Mouse (Mus musculus) megakaryocyte progenitor cell, adult 5-6 weeks (primary cell): ENCODE measurements around the gene Gm3625. TPM values are rescaled to one million over a fixed set of nuclear protein-coding genes. Genes with fewer than 3 reads are reported as not detected.

Source experiments
- ATAC-seq: replicated peaks from 2 replicates; pipeline ENCODE4 v1.8.0; 2016; ENCODE audit warnings: mild to moderate bottlenecking, moderate TSS enrichment, inconsistent platforms; ENCODE audit not compliant: poor library complexity
- total RNA-seq, 2 experiments: library from RNA; stranded (forward) in 1 of 2; stranded (reverse) in 1 of 2; fragments of 157-497, 149-512 nt in 1 of 2; fragments of 200-1000 nt in 1 of 2; gene quantifications; 2 replicates each; pipeline versions ENCODE4 v1.2.3 to v1.2.4; 2015 to 2017

Gm3625 gene
- not detected in 2 replicates for total RNA-seq (2015)
- total RNA-seq (2017): not detected in 2 replicates

DNA sequence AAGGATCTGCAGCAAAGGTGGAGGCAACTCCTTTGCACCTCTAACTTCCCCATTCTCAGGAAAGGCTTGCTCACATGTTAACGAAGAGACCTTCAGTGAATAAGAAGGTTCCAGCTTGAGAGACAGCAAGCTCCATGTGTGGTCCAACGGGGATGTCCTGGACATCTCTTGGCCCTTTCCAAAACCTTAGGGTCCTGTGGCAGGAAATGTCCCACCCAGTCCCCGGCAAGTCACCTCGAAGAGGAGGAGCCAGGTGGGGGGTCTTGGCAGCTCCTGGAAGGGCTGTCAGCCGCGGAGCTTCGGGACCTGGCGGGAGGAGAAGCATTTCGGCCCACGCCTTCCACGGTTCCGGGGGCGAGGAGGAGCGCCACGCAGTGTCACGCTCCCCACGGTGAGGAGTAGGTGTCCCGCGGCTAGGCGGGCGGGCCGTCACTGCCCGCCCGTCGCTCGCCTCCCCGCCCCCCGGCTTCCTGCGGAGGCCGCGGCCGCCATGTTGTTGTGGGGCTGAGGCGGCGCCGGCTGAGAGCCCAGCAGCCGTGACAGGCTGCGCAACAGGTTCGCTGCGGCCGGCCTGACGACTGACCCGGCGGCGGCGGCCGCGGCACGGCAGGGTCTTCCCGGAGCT, at the start of gene Gm3625, which contains the start of gene Itsn2:
TSS of gene Gm3625 (minus strand) at position 387 of the 625 bp plus-strand sequence.
TSS of gene Itsn2 (plus strand) at position 98 of the 625 bp plus-strand sequence.
- peak; percentile 62 for ATAC-seq

DNA sequence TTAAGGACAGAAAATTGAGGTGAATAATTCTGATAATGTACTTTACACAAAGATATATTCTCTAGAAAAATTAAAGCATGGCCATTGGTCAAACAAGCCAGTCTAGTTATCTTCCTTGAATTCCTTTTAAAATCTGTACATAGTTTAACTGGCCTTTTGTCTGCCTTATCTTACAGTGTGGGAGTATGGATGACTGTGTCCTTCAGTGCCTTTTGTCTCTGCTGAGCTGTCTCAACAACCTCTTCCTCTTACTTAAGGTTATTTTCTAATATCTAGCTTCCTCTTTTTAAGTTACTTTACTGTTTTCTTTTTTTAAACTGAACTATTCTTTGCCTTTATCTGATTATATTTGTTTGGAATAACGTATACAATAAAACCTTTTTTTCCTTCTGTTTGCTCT, 48.0 kb upstream of the Gm3625 start:
- ATAC-seq: peak; percentile 77

DNA sequence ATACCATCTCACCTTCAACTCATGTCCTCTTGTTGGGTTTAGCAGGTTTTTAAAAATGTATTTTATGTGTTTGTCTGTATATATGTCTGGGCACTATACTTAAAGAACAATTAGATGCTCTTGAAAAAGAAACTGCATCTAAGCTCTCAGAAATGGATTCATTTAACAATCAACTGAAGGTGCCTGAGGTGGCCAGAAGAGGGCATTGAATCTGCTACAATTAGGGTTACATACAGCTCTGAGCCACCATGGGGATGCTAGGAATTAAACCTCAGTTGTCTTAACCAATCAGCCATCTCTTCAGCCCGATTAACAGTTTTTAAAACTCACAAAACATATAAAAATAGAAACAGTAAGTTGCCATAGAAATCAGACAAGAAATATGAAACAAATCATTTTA, 45.7 kb upstream of the Gm3625 start:
- ATAC-seq: peak; percentile 58

DNA sequence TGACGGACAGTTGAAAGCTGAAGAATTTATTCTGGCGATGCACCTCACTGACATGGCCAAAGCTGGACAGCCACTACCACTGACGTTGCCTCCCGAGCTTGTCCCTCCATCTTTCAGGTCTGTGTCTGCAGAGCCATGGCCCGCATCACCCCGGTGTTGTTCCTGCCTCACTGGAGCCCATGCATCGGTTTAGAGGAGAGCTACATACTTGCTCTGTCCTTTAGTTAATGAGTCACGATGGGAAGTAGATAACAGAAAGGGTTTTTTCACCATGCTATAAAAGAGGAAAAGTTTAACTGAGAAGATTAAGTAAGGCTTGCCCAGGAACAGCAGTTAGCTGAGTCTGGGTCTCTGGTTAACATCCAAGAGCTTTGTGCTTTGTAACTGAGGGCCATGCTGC, 40.2 kb upstream of the Gm3625 start:
- no peak for ATAC-seq

DNA sequence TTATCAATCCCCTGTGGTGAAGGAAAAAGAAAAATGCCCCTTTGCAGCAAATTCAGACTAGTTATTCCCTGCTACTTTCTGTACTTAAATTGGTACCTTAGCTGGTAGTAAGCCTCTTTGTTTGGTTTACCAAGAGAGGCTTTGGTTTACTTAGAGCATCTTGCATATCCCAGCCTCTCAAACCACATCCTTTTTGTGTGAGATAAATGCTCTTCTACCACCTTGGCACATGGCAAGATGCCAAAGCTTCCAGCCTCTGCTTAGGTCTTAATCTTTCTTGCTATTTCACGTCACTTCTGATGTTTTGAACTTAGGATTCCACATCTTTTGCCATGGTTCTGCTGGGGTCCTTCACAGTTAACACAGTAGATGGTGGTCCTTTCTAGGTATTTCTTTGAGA, 31.5 kb upstream of the Gm3625 start:
- ATAC-seq: 0 out of 2 replicates have a peak, but pooled peaks have one; percentile 31

DNA sequence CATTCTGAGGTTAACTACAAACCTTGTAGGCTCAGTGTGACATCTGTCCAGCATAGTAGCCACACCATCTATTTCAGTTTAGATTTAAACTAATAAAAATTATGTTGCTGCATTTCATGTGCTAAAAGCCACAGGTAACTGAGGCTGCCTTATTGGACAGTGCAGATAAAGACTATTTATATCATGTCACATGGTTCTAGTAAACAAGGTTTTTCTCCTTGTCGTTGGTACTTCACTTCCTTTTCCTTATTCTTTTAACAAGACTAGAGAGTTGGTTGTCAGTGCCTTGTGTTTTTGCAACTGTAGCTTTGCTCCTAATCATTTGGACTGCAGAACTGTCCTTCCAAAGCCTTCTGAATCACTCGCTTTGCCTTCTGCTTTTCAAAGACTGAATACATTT, 22.0 kb upstream of the Gm3625 start:
- ATAC-seq: no peak

DNA sequence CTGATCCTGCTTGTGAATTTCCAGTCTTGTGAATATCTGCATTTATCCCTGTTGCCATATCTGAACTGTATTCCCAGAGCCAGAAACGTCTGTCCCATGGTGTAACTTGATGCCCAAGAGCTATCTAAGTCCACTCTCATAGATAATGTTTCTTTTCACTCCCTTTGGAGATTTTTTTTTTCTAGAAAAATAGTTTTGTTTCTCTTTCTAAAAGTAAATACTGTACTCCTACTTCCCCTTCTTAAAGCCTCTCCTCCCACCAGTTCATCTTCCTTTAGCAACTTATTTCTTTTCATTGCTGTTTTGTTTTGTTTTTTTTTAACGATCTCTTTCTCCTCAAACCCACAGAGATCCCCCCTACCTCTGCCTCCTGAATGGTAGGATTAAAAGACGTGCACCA, 13.9 kb upstream of the Gm3625 start:
- 0 out of 2 replicates have a peak, but pooled peaks have one; percentile 20 for ATAC-seq

DNA sequence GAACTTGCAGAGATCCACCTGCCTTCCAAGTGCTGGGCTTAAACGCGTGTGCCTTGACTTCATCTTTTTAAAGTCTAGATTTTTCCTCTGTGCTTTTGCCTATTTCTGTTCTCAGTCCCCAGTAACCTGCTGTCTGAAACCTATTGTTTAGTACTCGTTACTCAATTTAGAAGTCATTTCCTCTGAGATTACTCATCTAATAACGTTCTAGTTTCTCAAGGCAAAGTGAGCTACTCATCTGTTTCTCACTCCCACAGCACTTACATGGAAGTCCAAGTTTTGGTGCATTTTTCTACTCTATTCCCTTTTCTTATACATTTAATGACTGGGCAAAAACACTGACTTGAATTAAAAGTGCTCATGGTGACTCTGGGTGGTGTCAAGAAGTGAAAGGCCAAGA, 7.0 kb upstream of the Gm3625 start:
- ATAC-seq: no peak

DNA sequence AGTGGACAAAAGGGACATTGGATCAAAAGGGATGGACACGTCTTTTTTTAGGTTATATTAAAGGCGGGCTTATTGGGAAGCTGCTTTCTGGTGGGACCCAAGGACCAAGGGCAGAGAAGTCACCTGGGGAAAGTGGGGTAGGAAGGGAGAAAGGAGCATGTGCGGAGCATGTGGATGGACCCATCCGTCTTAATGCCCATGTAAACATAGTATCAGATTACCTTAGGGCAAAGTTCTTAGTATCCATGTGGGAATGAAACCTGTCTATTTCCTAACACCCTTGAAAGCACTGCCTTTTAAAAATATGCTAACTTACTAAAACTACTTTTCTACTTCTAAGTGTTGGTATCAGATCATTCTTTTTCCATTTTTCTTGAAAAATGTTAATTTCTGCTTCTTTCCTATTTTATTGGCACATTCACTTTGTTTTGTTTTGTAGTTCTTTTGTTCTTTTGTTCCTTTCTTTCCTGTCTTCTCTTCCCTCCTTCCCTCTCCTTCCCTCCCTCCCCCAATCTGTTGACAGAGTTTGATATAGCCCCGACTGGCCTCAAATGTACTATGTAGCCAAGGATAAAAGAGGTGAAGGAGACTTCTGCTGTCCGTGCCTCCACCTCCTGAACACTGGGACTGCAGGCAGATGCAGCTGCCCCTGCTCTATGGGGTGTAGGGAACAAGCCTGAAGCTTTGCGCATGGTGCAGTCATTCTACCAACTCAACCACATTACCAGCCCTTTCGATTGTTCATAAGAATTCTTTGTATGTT, 6.1 kb upstream of the Gm3625 start:
- ATAC-seq: no peak

DNA sequence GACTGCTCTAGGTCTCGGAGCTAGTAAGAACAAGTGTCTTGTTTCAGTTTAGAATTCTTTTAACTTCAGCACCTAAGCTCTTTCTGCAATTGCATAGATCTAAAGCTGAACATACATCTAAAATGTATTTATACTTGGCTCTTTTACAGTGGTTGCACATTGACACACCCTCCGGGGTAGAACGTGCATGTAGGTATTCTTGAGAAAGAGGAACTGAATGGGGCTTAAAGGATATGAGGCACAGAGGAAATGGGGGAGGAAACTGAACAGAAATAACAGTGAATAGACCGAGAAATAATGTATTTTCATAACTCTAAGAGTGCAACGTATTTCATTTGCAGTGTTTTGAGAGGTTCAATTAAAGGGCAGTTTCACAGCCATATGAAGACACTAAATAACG, 2.3 kb upstream of the Gm3625 start:
- ATAC-seq: peak; percentile 63

DNA sequence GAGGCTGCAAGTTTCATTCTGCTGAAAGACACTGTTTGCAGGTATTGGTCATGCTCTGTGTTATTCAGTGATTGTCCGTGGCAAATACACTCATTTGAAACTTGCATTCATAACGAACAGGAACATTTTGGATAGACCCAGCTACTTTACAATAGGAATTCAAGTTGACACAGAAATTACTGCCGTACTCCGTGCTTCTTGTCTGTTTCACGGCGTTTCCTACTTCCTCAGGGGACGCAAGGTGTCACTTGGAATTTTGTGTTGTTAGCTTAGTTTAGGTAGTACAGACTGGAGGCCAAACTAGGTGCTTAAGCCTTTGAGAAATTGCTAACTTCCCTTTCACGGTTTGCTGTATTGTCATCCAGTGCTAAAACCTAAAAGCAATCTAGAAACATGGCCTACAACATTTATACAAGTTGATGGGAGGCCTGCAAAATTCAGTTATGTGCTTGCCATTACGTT, 1.2 kb upstream of the Gm3625 start:
- ATAC-seq: no peak

DNA sequence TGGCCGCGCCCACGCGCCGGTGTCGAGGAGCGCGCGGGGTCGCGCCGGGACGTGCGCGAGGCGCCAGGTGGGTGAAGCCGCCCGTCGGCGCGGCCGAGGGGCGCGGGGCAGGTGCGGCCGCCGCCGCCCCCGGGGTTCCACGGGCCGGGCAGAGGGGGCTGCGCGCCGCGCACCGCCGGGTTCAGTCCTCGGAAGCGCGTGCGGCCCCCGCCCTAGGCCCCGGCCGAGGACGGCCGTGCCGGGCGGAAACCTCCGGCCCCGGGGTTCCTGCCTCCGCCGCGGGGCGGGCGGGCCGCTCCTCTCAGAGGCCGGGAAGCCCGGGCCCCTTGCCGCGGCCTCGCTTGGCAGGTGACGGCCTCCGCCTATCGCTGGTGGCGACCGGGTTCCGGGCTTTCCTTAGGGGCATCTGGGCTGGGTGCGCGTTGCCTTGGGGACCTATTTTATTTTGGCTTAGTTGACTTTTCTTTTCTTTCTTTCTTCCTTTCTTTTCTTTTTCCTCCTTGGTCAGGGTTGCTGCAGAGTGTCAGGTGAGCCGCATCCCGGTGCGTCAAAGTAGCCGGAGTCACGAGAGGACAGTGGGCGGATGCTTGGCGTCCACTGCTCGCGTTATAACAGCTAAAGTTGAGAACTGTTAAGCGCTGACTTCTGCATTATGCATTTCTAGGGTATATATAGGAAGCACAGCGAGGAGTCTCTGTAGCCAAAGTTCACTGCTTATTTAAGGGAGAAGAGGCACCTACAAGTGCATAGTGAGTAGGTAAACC, 621 bp upstream of the Gm3625 start:
- peak; percentile 35 for ATAC-seq

DNA sequence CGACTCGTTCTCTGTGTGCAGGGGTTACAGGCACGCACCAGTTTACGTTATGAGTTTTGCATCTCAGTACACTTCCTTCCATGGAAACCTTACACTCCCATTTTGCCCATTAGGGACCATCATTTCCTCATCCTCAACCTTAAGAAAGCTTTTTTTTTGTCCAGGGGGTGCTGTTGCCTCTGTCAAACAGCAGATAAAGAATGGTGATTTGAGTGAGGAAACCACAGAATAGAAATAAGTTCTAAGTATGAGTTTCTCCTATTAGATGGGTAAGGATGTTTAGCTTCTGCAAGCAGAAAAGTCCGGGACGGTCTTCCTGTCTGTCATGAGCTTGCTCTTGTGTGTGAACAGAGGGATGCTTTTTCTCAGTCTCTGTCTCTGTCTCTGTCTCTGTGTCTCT, 702 bp downstream of the Gm3625 start:
- peak; percentile 29 for ATAC-seq

DNA sequence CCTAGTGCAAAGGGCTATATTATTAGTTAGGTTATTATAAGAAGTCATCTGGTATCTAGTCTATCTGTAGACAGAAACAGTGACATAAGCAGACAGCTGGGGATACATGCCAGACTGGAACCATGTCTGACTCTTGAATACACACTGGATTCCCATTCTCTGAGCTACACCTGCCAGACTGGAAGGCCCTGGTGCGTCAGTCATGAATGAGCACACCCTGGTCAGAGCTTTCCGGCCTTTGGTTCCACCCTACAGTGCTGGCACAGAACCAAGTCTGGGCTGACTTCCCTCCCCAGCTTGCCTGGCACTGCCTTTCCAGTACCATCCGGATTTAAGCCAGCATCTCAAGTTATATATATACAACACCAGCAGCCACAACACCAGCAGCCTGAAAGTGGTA, 4.1 kb downstream of the Gm3625 start:
- no peak for ATAC-seq

DNA sequence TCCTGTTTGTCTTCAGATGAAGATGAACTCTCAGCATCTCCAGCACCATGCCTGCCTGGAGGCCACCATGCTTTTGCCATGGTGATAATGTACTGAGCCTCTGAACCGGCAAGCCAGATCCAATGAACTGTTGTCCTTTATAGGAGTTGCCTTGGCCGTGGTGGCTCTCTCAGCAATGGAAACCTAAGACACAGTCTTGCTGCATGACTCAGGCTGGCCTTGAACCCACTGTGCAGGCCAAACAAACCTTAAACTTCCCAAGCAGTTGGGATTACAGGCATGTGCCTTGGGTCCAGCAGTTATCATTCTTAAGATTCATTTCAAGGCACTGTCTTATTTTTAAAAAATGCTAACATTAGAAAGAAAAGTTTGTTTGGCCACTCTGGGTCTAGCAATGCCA, 4.9 kb downstream of the Gm3625 start:
- ATAC-seq: no peak

DNA sequence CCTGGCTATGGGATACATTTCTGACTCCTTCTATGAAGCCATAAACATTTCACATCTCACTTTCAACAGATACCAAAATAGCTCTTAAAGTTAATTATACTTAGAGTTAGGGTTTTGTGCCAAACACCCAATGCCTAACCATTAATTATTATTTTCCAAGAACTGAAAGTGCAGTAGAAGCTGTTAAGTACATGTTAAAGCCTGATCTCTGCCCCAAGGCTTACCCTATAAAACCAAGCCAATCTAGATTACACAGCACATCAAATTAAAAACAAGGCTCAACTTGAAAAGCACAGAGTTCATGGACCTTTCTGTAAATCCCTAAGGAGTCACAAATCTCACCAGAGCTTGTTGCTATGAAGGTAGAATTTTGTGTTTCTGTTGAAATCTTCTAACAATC, 10.4 kb downstream of the Gm3625 start:
- no peak for ATAC-seq

DNA sequence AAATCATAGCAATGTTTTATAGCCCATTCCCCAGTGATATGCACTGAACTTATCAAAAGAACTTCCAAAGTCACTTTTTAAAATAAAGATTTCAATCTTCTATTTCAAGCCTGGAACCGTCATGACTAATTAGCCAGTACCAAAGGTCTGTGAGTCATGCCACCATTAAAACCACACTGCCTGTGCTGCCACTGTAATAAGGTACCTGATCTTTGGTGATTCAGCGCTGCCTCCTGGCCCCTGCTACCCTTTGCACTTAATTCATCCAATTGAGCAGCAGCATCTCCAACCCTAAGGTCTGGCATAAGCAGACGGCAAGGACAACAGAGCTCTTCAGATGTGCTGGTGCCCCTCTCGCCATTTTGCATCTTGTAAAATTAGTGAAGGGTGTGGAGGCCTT, 18.7 kb downstream of the Gm3625 start:
- ATAC-seq: no peak

DNA sequence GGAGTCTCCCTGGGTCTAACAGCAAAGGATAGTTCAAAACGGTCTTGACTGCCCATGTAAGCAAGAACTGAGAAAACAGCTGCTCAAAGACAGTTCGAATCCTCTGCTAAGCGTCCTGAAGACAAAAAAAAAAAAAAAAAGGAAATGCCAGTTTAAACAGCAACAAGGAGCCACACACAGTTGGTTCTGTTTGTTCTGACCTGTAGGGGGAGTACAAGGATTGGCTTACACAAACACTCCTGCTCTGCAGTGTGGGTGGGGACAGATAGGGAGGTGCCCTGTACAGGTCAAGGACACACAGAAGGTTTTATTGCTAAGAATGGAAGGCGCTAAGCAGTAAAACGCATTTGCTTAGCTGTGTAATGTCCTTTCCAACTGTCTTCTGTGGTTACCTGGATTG, 20.9 kb downstream of the Gm3625 start:
- peak; percentile 100 for ATAC-seq

DNA sequence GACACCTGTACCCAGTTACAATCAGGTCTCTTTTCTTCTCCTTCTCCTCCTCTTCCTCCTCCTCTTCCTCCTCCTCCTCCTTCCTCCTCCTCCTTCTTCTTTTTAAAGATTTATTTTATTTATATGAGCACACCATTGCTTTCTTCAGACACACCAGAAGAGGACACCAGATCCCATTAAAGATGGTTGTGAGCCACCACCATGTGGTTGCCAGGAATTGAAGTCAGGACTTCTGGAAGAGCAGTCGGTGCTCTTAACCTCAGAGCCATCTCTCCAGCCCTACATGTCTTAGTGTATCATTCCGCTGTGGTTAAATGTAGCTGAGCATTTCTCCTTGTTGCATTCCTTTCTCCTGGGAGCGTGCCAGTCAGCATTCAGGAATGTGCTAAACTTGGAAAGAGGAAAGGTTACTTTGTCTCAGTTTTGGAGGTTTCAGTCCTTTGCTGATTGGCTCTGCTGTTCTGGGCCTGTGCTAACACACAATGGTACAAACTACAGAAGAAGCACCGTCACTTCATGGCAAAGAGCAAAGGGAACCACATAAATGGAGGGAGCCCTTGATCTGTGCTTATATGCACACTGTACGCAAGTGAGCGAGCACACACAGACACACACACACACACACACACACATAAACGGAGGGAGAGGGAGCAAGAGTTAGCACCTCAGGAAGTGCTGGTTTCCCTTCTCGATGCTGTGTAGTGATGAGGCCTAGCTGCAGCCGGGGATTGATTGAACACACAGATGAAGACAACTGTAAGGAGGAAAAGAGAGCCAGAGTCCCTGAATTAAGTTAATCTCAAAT, 34.0 kb downstream of the Gm3625 start:
- ATAC-seq: no peak; the same call in 1 of the 2 replicates

DNA sequence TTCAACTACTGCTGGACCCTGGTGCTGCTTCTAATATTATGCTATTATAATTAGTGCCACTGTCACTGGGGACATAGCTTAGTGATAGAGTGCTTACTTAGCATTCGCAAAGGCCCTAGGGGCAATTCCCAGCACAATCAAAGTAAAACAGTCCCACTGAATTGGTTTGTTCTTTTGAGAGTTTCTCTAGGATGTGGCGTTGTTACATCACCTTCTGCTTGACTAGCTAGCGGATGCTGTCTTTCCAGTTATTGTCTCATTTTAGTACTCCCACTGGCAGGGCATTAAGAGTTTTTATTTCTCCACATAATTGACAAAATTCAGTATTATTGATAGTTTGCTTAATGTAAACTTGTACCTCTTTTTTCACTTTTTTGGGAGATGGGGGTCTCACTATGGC, 34.7 kb downstream of the Gm3625 start:
- no peak for ATAC-seq

DNA sequence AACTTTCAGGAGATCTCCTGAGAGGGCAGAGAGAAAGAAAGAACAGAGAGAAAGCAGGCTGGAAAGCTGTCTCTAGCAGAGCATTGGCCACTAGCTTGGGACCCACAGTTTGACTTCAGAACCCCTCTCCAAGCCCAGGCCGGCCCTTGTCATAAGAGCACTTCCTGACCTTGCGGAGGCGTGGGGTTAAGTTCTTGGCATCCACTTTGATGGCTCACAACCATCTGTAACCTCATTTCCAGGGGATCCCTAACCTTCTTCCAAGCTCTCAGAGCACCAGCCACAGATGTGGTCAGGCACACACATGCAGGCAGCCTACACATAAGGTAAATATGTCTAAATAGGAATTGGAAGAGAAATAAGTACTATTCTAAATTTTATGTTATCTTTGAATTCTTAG, 35.3 kb downstream of the Gm3625 start:
- no peak for ATAC-seq
